Mouse (Mus musculus): ENCODE measurements around the gene Wfdc10.

- TF ChIP-seq CTCF (IDR thresholded peaks at IDR 0.05; ENCODE audit: borderline replicate concordance, extremely low read depth, insufficient read depth, insufficient read length) (no peak), POLR2A (IDR thresholded peaks at IDR 0.05; ENCODE audit: borderline replicate concordance, extremely low read depth, insufficient read depth, insufficient read length, poor library complexity, severe bottlenecking) (no peak)
Measured at GRCm38 (mm10) chr2:164700959-164701358, 45.1 kb downstream of the Wfdc10 start.
